Mouse (Mus musculus): ENCODE data around the gene Ak1. TPM values are rescaled to one million over a fixed set of nuclear protein-coding genes. Genes with fewer than 3 reads are reported as not detected.
A peak's percentile ranks its signal among the peaks of the same experiment; 100 is the strongest.

The Ak1 gene
- total and polyA plus RNA-seq, 2 experiments from 2014 or later: 572 to 721 TPM

DNA sequence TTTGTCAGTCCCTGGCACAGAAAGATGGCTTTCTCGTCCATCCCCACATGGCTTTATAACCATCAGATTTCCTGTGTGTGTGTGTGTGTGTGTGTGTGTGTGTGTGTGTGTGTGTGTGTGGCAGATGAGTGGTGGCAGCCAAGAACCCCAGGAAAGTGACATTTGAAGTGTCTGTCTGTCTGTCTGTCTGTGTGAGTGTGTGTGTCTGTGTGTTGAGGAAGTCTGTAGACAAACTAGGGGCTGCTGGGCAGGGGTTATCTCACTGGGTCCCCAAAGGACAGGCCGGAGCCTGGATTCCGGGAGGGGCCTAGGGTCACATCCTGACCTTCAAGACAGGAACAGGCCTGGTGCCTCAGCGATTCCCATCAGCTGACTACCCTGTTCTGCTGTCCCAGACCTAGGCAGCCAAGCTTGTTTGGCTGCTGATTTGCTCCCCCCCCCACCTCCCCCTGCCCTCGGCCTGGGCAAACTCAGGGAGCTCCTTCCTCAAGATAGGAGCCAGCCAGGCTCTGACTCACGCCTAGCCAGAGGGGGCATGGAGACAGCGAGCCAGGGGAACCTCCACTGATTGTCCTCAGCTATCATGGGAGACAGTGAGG is 40.0 kb downstream of the Ak1 start:
- Histone ChIP-seq H3K27me3 (ENCODE audit: control insufficient read depth, insufficient read depth, low read length) (no peaks in the 10 kb centered on the region), H3K9ac (replicated peaks; ENCODE audit: low read depth, low read length) (no peak overlapping the region), H3K36me3 (replicated peaks; ENCODE audit: control insufficient read depth, insufficient read depth, low read length) (peaks cover 19% of the 10 kb centered on the region; the same call in 1 of the 2 replicates), H3K9me3 (replicated peaks; ENCODE audit: control insufficient read depth, low read length) (no peaks in the 10 kb centered on the region), H3K4me3 (ENCODE audit: low read depth, low read length) (no peak overlapping the region), H3K4me2 (ENCODE audit: low read depth, low read length) (no peak overlapping the region), H3K4me1 (ENCODE audit: control insufficient read depth, insufficient read depth) (peaks cover 26% of the 10 kb centered on the region), H3K27ac (ENCODE audit: low read depth) (peak overlapping the region; percentile 54)
- DNase-seq (ENCODE audit: low spot score): peak; percentile 67
- peak; percentile 81 for ATAC-seq (ENCODE audit: insufficient read depth, low read depth)
- TF ChIP-seq CTCF (IDR thresholded peaks at IDR 0.05; ENCODE audit: low read depth): no peak
- no peak for TF ChIP-seq EP300 (IDR thresholded peaks at IDR 0.05; ENCODE audit: low read depth)
- WGBS: 12% methylated on average over 7 of the region's 7 CpGs

DNA sequence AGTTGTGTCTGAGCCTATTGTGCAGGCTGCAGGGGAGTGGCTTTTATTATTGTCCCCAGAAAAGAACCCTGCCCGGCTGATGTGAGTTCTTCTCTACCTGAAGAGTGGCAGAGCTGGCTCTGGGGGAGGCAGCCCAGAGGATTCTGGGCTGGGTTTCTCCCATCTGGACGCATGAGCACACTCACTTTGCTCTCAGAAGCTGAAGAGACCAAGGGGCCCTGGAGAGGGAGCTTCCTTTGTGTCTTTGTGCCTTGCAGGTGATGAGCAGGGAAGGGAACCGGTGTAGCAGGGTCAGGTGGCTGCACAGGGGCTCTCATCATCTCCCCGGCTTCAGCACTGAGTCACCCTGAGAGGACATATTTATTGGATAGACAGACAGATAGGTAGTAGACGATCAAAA is 40.7 kb downstream of the Ak1 start:
- Histone ChIP-seq H3K9ac (replicated peaks; ENCODE audit: low read depth, low read length) (no peak overlapping the region), H3K4me2 (ENCODE audit: low read depth, low read length) (no peak overlapping the region), H3K4me1 (ENCODE audit: control insufficient read depth, insufficient read depth) (peaks cover 26% of the 10 kb centered on the region), H3K9me3 (replicated peaks; ENCODE audit: control insufficient read depth, low read length) (no peaks in the 10 kb centered on the region), H3K36me3 (replicated peaks; ENCODE audit: control insufficient read depth, insufficient read depth, low read length) (peaks cover 17% of the 10 kb centered on the region; the same call in 1 of the 2 replicates), H3K27me3 (ENCODE audit: control insufficient read depth, insufficient read depth, low read length) (no peaks in the 10 kb centered on the region), H3K27ac (ENCODE audit: low read depth) (peak overlapping the region; percentile 54), H3K4me3 (ENCODE audit: low read depth, low read length) (no peak overlapping the region)
- ATAC-seq (ENCODE audit: insufficient read depth, low read depth): no peak
- no peak for TF ChIP-seq CTCF (IDR thresholded peaks at IDR 0.05; ENCODE audit: low read depth)
- TF ChIP-seq EP300 (IDR thresholded peaks at IDR 0.05; ENCODE audit: low read depth): no peak
- 42% methylated on average over 5 of the region's 5 CpGs for WGBS
- no peak for DNase-seq (ENCODE audit: low spot score)

DNA sequence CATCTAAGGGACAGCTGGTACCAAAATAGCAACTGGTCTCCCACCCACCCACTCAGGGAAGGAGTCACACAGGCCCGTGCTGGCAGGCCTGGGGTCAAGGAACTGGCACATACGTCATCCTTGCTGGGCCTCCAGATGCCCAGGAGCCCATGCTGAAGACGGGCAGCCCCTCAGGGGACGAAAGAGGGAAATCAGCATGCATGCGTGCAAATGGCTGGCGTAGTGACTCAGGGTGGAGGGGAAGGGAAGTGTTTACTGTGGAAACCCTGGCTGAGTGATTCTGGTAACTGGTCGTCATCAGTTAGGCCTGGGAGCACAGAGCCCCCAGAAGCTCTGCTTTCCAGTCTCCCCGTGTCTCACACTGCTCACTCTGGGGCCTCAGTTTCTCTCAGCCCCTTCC is 43.8 kb downstream of the Ak1 start:
- no peaks in the 10 kb centered on the region for H3K27me3 ChIP-seq (ENCODE audit: control insufficient read depth, insufficient read depth, low read length)
- DNase-seq (ENCODE audit: low spot score) (no peak), ATAC-seq (ENCODE audit: insufficient read depth, low read depth) (no peak)
- whole genome bisulfite sequencing: 64% methylated on average over 8 of the region's 8 CpGs
- peaks cover 26% of the 10 kb centered on the region for H3K4me1 ChIP-seq (ENCODE audit: control insufficient read depth, insufficient read depth)
- H3K9ac ChIP-seq (replicated peaks; ENCODE audit: low read depth, low read length): 0 out of 2 replicates have a peak overlapping the region, but pooled peaks have one; percentile 14
- no peaks in the 10 kb centered on the region for H3K9me3 ChIP-seq (replicated peaks; ENCODE audit: control insufficient read depth, low read length)
- TF ChIP-seq EP300 (IDR thresholded peaks at IDR 0.05; ENCODE audit: low read depth): no peak
- no peak for TF ChIP-seq CTCF (IDR thresholded peaks at IDR 0.05; ENCODE audit: low read depth)
- peak overlapping the region; percentile 60 for H3K27ac ChIP-seq (ENCODE audit: low read depth)
- no peak overlapping the region for H3K4me3 ChIP-seq (ENCODE audit: low read depth, low read length)
- H3K4me2 ChIP-seq (ENCODE audit: low read depth, low read length): no peak overlapping the region
- H3K36me3 ChIP-seq (replicated peaks; ENCODE audit: control insufficient read depth, insufficient read depth, low read length): peaks cover 9% of the 10 kb centered on the region

DNA sequence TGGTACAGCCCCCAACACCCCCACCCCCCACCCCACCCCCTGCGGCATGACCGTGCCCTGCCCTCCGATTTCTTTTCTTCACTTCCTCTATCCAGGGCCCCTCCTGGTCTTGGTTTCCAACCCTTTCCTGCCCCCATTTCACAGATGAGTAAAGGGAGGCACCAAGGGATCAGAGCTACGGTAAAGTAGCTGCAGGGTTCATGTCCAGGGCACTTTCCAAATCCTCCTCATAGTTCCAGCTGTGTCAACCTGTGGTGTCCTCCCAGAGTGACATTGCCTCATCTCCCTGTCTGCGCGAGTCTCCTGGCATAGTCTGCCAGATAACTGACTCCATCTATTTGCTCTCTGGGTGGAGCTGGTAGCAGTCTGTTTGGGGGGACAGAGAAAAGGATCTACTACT is 44.3 kb downstream of the Ak1 start:
- H3K4me2 ChIP-seq (ENCODE audit: low read depth, low read length): no peak overlapping the region
- H3K27me3 ChIP-seq (ENCODE audit: control insufficient read depth, insufficient read depth, low read length): no peaks in the 10 kb centered on the region
- no peak for TF ChIP-seq EP300 (IDR thresholded peaks at IDR 0.05; ENCODE audit: low read depth)
- no peak for TF ChIP-seq CTCF (IDR thresholded peaks at IDR 0.05; ENCODE audit: low read depth)
- H3K36me3 ChIP-seq (replicated peaks; ENCODE audit: control insufficient read depth, insufficient read depth, low read length): peaks cover 9% of the 10 kb centered on the region
- no peak for DNase-seq (ENCODE audit: low spot score)
- ATAC-seq (ENCODE audit: insufficient read depth, low read depth): no peak
- no peak overlapping the region for H3K9ac ChIP-seq (replicated peaks; ENCODE audit: low read depth, low read length)
- no peaks in the 10 kb centered on the region for H3K9me3 ChIP-seq (replicated peaks; ENCODE audit: control insufficient read depth, low read length)
- peak overlapping the region; percentile 60 for H3K27ac ChIP-seq (ENCODE audit: low read depth)
- peaks cover 25% of the 10 kb centered on the region for H3K4me1 ChIP-seq (ENCODE audit: control insufficient read depth, insufficient read depth)
- 69% methylated on average over 6 of the region's 6 CpGs for WGBS
- H3K4me3 ChIP-seq (ENCODE audit: low read depth, low read length): no peak overlapping the region

DNA sequence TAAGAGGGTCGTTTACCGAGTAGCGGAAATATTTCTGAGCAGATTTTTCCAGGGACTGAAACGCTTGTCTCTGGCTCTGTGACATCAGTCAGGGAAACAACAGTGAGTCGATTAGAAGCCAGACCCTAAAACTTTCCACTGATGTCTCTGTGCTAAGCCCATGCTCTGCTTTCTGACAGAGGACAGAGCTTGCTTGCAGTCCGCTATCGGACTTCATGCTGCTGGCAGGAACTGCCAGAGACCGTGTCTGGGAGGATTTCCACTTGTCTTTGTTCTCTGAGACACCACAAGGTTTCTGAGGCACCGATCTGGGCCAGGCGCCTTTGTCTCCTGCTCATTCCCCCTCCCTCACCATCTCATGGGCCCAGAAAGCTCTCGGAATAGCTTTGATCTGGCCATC is 46.2 kb downstream of the Ak1 start:
- H3K9ac ChIP-seq (replicated peaks; ENCODE audit: low read depth, low read length): 0 out of 2 replicates have a peak overlapping the region, but pooled peaks have one; percentile 19
- peak overlapping the region; percentile 61 for H3K27ac ChIP-seq (ENCODE audit: low read depth)
- no peak overlapping the region for H3K4me2 ChIP-seq (ENCODE audit: low read depth, low read length)
- H3K4me3 ChIP-seq (ENCODE audit: low read depth, low read length): no peak overlapping the region
- H3K4me1 ChIP-seq (ENCODE audit: control insufficient read depth, insufficient read depth): peaks cover 8% of the 10 kb centered on the region; the same call in 1 of the 2 replicates
- TF ChIP-seq EP300 (IDR thresholded peaks at IDR 0.05; ENCODE audit: low read depth) (no peak), CTCF (IDR thresholded peaks at IDR 0.05; ENCODE audit: low read depth) (no peak)
- DNase-seq (ENCODE audit: low spot score) (peak; percentile 70), ATAC-seq (ENCODE audit: insufficient read depth, low read depth) (peak; percentile 69)
- WGBS: 18% methylated on average over 11 of the region's 11 CpGs
- H3K27me3 ChIP-seq (ENCODE audit: control insufficient read depth, insufficient read depth, low read length): no peaks in the 10 kb centered on the region
- peaks cover 26% of the 10 kb centered on the region for H3K36me3 ChIP-seq (replicated peaks; ENCODE audit: control insufficient read depth, insufficient read depth, low read length)
- H3K9me3 ChIP-seq (replicated peaks; ENCODE audit: control insufficient read depth, low read length): no peaks in the 10 kb centered on the region

DNA sequence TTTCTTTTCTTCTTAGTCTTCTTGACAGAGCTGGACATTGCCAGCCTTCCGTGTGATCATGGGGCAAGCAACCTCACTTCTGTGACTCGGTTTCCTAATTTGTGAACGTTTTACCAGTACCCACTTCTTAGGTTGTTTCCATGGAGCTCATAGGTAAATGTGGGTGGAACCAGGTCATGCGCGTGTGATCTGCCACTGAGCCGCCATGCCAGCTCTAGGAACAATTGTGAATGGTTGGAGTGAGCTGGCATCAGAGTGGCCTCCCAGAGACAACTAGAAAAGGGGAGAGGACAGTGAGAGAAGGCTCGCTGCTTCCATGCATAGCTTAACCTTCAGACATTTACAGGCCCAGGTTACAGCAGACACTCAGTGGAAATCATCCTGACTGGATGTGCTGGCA is 46.6 kb downstream of the Ak1 start:
- H3K4me2 ChIP-seq (ENCODE audit: low read depth, low read length): no peak overlapping the region
- no peaks in the 10 kb centered on the region for H3K9me3 ChIP-seq (replicated peaks; ENCODE audit: control insufficient read depth, low read length)
- DNase-seq (ENCODE audit: low spot score): no peak
- no peak overlapping the region for H3K9ac ChIP-seq (replicated peaks; ENCODE audit: low read depth, low read length)
- peak overlapping the region; percentile 61 for H3K27ac ChIP-seq (ENCODE audit: low read depth)
- TF ChIP-seq EP300 (IDR thresholded peaks at IDR 0.05; ENCODE audit: low read depth): no peak
- TF ChIP-seq CTCF (IDR thresholded peaks at IDR 0.05; ENCODE audit: low read depth): no peak
- WGBS: 79% methylated on average over 7 of the region's 7 CpGs
- no peak overlapping the region for H3K4me3 ChIP-seq (ENCODE audit: low read depth, low read length)
- ATAC-seq (ENCODE audit: insufficient read depth, low read depth): no peak
- H3K27me3 ChIP-seq (ENCODE audit: control insufficient read depth, insufficient read depth, low read length): no peaks in the 10 kb centered on the region
- peaks cover 8% of the 10 kb centered on the region; the same call in 1 of the 2 replicates for H3K4me1 ChIP-seq (ENCODE audit: control insufficient read depth, insufficient read depth)
- peaks cover 30% of the 10 kb centered on the region for H3K36me3 ChIP-seq (replicated peaks; ENCODE audit: control insufficient read depth, insufficient read depth, low read length)

All from heart, postnatal 0 days (tissue).